Mouse (Mus musculus): Measurements from ENCODE around the gene Ldlrad3.

- TF ChIP-seq CTCF (IDR thresholded peaks at IDR 0.05; ENCODE audit: low read depth) = no peak
- TF ChIP-seq EP300 (IDR thresholded peaks at IDR 0.05; ENCODE audit: low read depth) = no peak
These were observed 58.3 kb downstream of the Ldlrad3 start for GRCm38 (mm10) chr2:102127791-102128387.

Data from liver, postnatal 0 days (tissue).